Mouse (Mus musculus): ENCODE measurements around the gene Ccnq. TPM values are rescaled to one million over a fixed set of nuclear protein-coding genes. Genes with fewer than 3 reads are reported as not detected.
A peak's percentile ranks its signal among the peaks of the same experiment; 100 is the strongest.
"Not testable (repeated sequence)": the region's sequence is repeated elsewhere in the genome, so short reads cannot be mapped to it uniquely, and the experiment has no call there.

Ccnq gene
- total RNA-seq, 2 experiments from 2014 or later, result 13.9 to 15.7 TPM

DNA sequence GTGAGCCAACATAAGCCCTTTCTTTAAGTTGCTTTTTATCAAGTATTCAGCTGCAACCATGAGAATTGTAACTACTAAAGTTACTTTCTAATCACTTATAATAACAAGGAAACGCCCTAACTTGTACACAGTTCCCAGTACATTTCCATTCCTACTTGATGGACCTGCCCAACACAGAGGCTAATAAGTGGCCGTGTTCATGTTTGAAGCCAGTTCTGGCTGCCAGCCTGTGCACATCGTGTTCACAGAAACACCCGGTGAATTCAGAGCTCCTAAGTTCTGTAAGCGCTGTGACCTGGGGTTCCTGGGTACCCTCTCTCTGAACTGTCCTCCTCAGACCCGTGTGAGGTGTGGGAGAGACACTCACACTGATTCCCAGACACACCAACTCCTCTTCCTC lies 13.3 kb upstream of the Ccnq start:
- intact Hi-C loops (cut with DNase I), result loop anchor here (5.0 kb wide), 1 partner anchor 1138 kb away; no protein-coding TSS in a partner anchor
- DNase-seq, result peak in 1 of 2 experiments; percentile 6

GRCm38 (mm10) chr11:78764304-78764703 lies 12.8 kb upstream of the Ccnq start:
- intact Hi-C loops (cut with DNase I), result loop anchor here (5.0 kb wide), 1 partner anchor 1137 kb away; no protein-coding TSS in a partner anchor

DNA sequence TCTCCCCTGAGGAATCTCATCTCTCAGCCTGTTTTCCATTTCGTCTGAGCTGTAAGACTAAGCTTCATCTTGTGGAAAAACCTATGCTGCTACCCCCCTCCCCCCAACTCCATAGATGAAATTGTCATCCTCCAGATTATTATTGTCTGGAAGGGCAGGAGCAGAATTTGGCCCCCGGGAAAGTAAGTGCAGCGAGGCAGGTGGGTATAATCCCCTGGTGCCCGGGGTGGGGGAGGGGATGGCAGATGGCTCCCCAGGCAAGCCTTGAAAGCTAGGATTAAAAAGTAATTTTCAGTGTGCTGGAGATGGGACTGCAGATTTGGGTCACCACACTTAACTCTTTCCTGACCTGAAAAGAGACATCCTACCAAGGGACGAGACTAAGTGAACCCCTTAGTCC lies 10.7 kb upstream of the Ccnq start:
- intact Hi-C loops (cut with DNase I), result loop anchor here (5.0 kb wide), 1 partner anchor 1135 kb away; no protein-coding TSS in a partner anchor
- no peak for DNase-seq

More at GRCm38 (mm10) chr11:78764304-78764703, 12.8 kb upstream of the Ccnq start:
- no peak for DNase-seq

DNA sequence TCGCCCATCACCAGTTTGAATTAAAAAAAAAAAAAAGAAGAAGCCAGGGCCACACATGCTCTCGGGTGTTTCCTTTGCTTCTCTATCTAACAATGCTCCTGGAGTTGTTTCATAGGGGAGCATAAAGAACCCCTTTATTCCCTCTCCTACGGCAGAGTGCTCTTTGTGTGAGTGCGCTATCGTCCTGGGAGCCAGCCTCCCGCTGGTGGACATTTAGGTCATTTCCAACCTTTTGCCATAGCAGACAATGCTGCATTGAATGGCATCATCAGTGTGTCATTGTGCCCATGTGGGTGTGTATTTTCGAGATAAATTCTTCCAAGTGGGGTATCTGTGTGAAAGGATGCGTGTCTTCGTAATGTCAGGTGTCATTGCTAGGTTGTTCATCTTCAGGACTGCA lies 9.6 kb upstream of the Ccnq start:
- DNase-seq, result no peak
- intact Hi-C loops (cut with DNase I), result loop anchor here (5.0 kb wide), 1 partner anchor 1134 kb away; no protein-coding TSS in a partner anchor

DNA sequence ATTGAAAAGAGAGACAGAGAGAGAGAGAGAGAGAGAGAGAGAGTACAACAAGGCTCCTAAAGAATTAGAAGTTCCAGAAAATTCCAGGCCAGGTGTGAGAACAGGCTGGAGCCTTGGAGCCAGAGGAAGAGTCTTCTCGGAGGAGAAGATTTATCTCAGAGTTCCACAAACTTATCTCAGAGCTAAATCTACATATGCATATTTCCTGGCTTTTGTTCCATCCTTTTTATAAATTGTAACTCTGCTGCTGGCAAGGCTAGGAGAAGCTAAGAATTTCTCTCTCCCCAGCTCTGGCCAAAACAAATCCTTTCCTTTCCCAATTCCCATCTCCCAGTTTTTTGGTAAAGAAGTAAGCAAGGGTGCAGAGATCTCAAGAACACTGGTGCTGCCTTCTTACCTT lies 3.8 kb upstream of the Ccnq start:
- intact Hi-C loops (cut with DNase I), result no loop called here
- DNase-seq, result no peak

DNA sequence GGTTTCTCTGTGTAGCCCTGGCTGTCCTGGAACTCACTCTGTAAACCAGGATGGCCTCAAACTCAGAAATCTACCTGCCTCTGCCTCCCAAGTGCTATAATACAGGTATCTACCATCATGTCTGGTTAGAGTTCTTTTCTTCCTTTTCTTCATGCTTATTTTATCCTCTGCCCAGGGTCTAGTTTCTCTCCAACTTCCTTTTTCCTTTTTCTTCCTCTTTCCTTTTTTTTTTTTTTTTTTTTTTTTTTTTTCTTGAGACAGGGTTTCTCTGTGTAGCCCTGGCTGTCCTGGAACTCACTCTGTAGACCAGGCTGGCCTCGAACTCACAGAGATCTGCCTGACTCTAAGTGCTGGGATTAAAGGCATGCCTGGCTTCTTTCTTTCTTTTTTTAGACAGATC lies 2.6 kb upstream of the Ccnq start:
- DNase-seq; intact Hi-C loops (cut with DNase I): not testable (repeated sequence)

DNA sequence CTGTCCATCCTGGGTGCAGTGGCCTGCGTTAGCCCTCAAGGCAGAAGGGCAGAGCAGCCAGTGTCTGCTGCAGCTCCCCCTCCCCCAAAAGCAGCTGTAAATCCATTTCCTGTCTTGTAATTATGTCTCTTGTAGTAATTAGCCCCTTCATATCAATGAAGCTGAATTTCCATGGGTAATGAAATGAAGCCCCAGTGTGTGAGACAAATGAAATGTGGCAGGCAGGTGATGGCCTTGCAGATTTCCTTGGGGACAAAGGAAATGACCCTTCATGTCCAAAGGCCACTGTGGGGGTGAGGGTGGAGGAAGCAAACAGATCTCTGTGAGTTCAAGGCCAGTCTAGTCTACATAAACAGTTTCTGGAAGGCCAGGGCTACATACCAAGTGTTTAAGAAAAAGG lies 1.7 kb upstream of the Ccnq start:
- intact Hi-C loops (cut with DNase I), result no loop called here
- DNase-seq, result no peak

DNA sequence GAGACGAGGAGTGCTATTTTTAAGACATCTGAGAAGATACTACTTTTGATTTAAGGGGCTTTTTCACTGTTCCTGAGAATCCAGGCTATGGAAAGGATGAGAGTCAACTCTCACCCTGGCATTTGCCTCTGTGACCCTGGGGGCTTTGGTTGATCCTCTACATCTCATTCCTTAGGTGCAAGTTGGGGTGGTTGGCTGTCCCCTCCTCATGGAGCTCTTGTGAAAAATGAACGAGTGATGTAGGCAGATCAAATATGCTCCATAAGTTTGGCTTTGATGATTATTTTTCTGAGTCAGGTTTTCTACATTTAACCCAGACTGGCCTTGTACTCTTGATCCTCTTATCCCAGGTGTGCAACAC lies 294 bp upstream of the Ccnq start:
- intact Hi-C loops (cut with DNase I), result loop anchor here (2.0 kb wide), 1 partner anchor 77 kb away; no protein-coding TSS in a partner anchor
- DNase-seq, result no peak

DNA sequence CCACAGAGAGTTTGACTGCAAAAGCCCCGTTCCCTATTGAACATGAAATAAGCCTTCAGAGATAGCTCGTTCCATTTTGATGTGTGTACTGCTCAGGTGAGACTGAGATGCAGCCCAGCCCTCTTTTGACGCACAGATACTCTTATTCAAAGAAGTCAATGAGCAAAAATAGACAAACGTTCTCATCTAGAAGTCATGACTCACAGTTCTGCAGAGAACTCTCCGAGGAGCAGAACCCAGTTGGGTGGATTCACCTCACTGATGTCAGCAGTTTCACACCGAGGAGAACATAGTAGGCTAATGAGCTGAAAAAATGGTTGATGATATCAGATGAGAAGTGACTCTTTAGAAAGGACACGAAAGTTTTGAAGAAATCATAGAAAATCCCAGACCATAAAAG lies 5.3 kb downstream of the Ccnq start:
- DNase-seq, result no peak
- intact Hi-C loops (cut with DNase I), result no loop called here

GRCm38 (mm10) chr11:78745475-78745874 lies 6.1 kb downstream of the Ccnq start:
- peak in 1 of 2 experiments; percentile 22 for DNase-seq
- intact Hi-C loops (cut with DNase I), result no loop called here

DNA sequence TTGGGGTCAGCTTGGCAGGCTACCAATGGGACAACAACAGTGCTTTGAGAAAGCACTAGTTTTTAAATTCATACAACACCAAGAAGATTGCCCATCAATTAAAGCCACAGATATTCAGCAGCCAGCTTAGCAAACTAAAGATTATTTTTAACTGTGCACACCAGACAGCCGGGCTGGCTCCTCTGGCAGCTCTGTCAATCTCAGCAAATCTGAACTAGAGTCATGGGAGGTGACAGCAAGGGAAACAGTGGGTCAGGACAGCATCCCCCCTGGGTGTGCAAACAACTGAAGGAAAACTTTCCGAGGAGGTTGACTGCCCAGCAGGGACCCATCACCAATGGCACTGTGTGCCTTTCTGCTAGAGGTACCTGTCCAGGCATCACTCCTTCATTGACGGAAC lies 9.1 kb downstream of the Ccnq start:
- intact Hi-C loops (cut with DNase I), result no loop called here
- DNase-seq, result no peak

- DNase-seq, result no peak
- intact Hi-C loops (cut with DNase I), result no loop called here
These were observed 9.6 kb downstream of the Ccnq start for GRCm38 (mm10) chr11:78741958-78742357.

DNA sequence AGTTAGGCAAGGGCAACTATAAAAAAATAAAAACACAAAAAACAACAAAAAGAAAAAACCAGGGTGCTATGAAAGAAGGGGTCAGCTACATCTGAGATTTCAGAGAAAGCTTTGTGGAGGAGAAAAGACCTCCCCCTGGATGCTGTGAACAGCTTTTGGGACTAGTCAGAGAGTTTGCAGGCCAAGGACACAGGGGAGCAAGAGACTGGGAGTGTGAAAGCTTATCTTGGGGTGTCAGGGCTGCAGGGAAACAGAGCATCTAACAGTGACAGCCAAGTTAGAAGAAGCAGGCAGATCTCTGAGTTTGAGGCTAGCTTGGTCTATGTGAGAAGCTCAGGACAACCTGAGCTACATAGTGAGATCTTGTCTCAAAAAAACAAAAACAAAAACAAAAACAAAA lies 12.2 kb downstream of the Ccnq start:
- intact Hi-C loops (cut with DNase I), result no loop called here
- DNase-seq, result no peak

DNA sequence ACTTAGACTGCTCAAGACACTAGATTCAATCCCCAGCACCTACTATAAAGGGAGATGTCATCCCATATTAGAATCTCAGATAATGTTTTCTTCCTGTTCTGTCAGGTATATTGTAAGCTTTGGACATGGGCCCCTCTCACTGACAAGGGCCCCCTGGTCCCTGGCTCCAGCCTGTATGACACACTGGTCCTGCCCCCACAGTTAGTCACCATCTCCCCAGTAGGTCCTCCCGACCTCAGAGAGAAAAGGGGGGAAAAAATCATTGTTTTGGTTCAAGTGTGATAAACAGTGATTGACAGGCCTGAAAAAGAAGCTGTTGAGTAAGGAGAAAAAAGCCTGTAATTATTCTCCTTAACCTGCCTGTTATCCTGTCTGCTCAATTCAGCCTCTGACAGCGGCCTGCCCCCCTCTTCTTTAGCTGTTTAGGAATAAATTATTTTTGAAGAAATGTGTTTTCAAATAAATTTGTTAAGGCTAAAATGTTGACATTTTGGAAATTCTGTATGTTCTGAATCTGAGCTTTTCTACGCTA lies 14.6 kb downstream of the Ccnq start:
- DNase-seq, result no peak
- intact Hi-C loops (cut with DNase I), result no loop called here

DNA sequence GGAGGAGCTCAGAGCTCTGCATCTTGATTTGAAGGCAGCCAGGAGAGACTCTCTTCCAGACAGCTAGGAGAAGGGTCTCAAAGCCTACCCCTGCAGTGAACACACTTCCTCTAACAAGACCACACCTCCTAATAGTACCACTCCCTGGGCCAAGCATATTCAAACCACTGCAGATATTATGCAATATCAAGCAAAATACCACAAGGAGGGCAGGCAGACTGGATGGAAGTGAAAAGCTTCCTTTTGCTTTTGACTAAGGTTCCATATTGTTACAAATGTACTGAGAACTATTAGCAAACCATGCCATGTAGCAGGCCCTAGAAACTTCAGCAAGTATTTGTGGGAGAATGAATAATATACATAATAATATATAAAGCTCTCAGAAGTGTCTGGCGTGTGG lies 16.4 kb downstream of the Ccnq start:
- intact Hi-C loops (cut with DNase I), result no loop called here
- no peak for DNase-seq

- DNase-seq, result no peak
- intact Hi-C loops (cut with DNase I), result no loop called here
These were observed 18.9 kb downstream of the Ccnq start for GRCm38 (mm10) chr11:78732619-78733018.

GRCm38 (mm10) chr11:78730902-78731301 lies 20.6 kb downstream of the Ccnq start:
- DNase-seq, result no peak

GRCm38 (mm10) chr11:78728041-78728440 lies 23.5 kb downstream of the Ccnq start:
- intact Hi-C loops (cut with DNase I), result no loop called here
- DNase-seq, result no peak

More at GRCm38 (mm10) chr11:78730902-78731301, 20.6 kb downstream of the Ccnq start:
- intact Hi-C loops (cut with DNase I), result no loop called here

DNA sequence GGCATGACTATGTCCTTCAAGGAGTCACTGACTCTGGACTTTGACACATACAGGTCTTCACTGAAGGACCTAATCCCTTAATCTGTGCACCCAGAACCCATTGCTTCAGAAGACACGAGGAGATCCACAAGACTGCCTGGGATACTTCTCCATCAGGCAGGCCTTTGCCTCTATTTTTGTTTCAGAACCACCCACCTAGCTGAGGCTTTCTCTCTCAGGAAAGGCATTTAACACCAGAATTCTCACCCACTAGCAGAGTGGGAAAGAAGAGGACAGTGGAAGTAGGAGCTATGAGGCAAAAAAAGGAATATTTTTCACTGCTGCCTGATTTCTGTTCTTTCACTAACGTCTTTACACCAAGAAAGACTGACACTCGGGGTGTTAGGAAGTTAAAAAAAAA lies 25.2 kb downstream of the Ccnq start:
- no peak for DNase-seq
- intact Hi-C loops (cut with DNase I), result no loop called here

GRCm38 (mm10) chr11:78724792-78725191 lies 26.7 kb downstream of the Ccnq start:
- DNase-seq, result no peak
- intact Hi-C loops (cut with DNase I), result no loop called here

DNA sequence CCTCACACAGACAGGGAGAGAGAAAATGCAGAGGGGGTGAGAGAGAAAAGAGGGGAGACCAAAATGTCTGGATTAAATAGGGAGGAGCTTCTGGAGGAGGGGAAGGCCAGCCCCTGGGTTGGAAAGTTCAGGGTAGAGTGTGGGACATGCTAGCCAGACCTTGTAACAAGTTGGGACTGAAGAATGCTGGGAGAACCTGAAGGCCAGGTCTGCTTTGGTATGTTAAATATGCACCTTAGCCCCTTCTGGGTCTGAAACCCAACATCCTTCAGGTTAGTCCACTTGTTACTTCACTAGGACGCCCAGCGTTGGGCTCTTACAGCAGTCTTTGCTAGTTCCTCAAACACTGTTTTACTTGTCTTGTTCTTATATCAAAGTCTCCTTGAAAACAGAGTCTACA lies 30.1 kb downstream of the Ccnq start:
- no peak for DNase-seq
- intact Hi-C loops (cut with DNase I), result no loop called here

- intact Hi-C loops (cut with DNase I), result no loop called here
- no peak for DNase-seq
These were observed 33.9 kb downstream of the Ccnq start for GRCm38 (mm10) chr11:78717655-78718054.

- no peak for DNase-seq
- intact Hi-C loops (cut with DNase I), result no loop called here
These were observed 42.9 kb downstream of the Ccnq start for GRCm38 (mm10) chr11:78708642-78709041.
